15 mouse cellular contexts compared by ENCODE assay signal in the genomic region with DNA sequence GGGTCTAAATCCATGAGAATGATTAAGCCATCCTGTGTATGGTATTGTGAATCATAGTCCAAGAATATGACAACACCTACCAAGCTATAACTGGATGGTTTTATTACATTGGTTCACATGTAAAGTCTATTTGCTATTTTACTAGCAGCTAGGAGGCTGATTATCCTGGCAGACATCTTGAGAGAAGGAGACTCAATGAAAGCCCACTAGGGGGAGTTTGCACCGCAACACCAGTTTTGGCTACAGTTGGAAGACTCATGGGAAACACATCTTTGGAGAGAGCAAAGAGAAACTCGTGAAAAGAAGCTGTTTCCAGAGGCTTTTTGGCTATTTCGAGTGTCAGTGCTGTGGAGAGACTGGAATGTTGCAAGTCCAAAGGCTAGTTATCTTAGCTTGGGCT. TPM values are rescaled to one million over a fixed set of nuclear protein-coding genes. Genes with fewer than 3 reads are reported as not detected.
A peak's percentile ranks its signal among the peaks of the same experiment; 100 is the strongest.
DNase-seq lines count a peak whose midpoint lies in the region; ATAC-seq and TF ChIP-seq lines count a peak whose summit lies in the region.
"Had no signal": no experiment of that assay in that cellular context is flagged by ENCODE, and none has a peak within 500 bp of the region (broad histone marks: within the 10 kb centered on the region; RNA-seq: fewer than 3 reads in every experiment).

No protein-coding gene starts in this region.

- TF ChIP-seq CTCF in lung, embryonic 14.5 days (IDR thresholded peaks at IDR 0.05; ENCODE audit: low read depth) = peak; percentile 44; the same call in 1 of the 2 replicates
- 0 out of 2 replicates have a peak, but pooled peaks have one; percentile 15 for TF ChIP-seq CTCF in cortical plate, adult 2 months (IDR thresholded peaks at IDR 0.05; ENCODE audit: extremely low read depth, insufficient read depth, low read length)
- TF ChIP-seq CTCF in gastrocnemius, adult 2 months (IDR thresholded peaks at IDR 0.05) = no peak

- no peaks in the 10 kb centered on the region for H3K9me3 ChIP-seq in forebrain, embryonic 14.5 days (replicated peaks; ENCODE audit: control insufficient read depth, low read length)
- H3K9me3 ChIP-seq in forebrain, embryonic 10.5 days = no peaks in the 10 kb centered on the region
- H3K9me3 ChIP-seq in lung, embryonic 14.5 days (ENCODE audit: low read depth, low read length) = no peaks in the 10 kb centered on the region
- H3K9me3 ChIP-seq: heart, embryonic 13.5 days; midbrain, embryonic 12.5 days; neural tube, embryonic 12.5 days had no signal

- no peak overlapping the region for H3K4me2 ChIP-seq in forebrain, embryonic 14.5 days (ENCODE audit: low read length)
- H3K4me2 ChIP-seq in lung, embryonic 14.5 days = no peak overlapping the region
- H3K4me2 ChIP-seq: heart, embryonic 13.5 days; midbrain, embryonic 12.5 days; neural tube, embryonic 12.5 days had no signal

- ATAC-seq in forebrain, embryonic 14.5 days = no peak
- ATAC-seq in lung, embryonic 14.5 days (ENCODE audit: insufficient read depth) = no peak
- ATAC-seq: hindbrain, embryonic 16.5 days had no signal

- no peak overlapping the region for H3K27ac ChIP-seq in forebrain, embryonic 14.5 days (ENCODE audit: low read depth, low read length)
- H3K27ac ChIP-seq in forebrain, embryonic 10.5 days = no peak overlapping the region
- no peak overlapping the region for H3K27ac ChIP-seq in lung, embryonic 14.5 days (ENCODE audit: low read depth)
- no peak overlapping the region for H3K27ac ChIP-seq in cortical plate, adult 2 months (ENCODE audit: insufficient read depth, low read length)
- no peak overlapping the region for H3K27ac ChIP-seq in gastrocnemius, adult 2 months
- H3K27ac ChIP-seq: heart, embryonic 13.5 days; midbrain, embryonic 12.5 days; neural tube, embryonic 12.5 days had no signal

- no peaks in the 10 kb centered on the region for H3K36me3 ChIP-seq in forebrain, embryonic 14.5 days (ENCODE audit: control insufficient read depth, insufficient read depth, low read length)
- no peaks in the 10 kb centered on the region for H3K36me3 ChIP-seq in forebrain, embryonic 10.5 days (replicated peaks)
- H3K36me3 ChIP-seq in lung, embryonic 14.5 days (ENCODE audit: insufficient read depth) = no peaks in the 10 kb centered on the region
- H3K36me3 ChIP-seq: heart, embryonic 13.5 days; midbrain, embryonic 12.5 days; neural tube, embryonic 12.5 days had no signal

- H3K27me3 ChIP-seq in forebrain, embryonic 14.5 days (replicated peaks; ENCODE audit: control insufficient read depth, insufficient read depth, low read length) = no peaks in the 10 kb centered on the region
- H3K27me3 ChIP-seq in forebrain, embryonic 10.5 days (ENCODE audit: poor library complexity, severe bottlenecking) = no peaks in the 10 kb centered on the region
- no peaks in the 10 kb centered on the region for H3K27me3 ChIP-seq in lung, embryonic 14.5 days (ENCODE audit: insufficient read depth, low read length)
- H3K27me3 ChIP-seq: heart, embryonic 13.5 days; midbrain, embryonic 12.5 days; neural tube, embryonic 12.5 days had no signal

- no peaks in the 10 kb centered on the region for H3K4me1 ChIP-seq in forebrain, embryonic 14.5 days (ENCODE audit: control insufficient read depth, insufficient read depth, low read length)
- no peaks in the 10 kb centered on the region for H3K4me1 ChIP-seq in forebrain, embryonic 10.5 days
- H3K4me1 ChIP-seq in lung, embryonic 14.5 days (ENCODE audit: insufficient read depth) = no peaks in the 10 kb centered on the region
- H3K4me1 ChIP-seq in cortical plate, adult 2 months (ENCODE audit: control insufficient read depth, insufficient read depth, low read length) = peaks cover 5% of the 10 kb centered on the region
- H3K4me1 ChIP-seq: heart, embryonic 13.5 days; midbrain, embryonic 12.5 days; neural tube, embryonic 12.5 days had no signal

- intact Hi-C loops in gastrocnemius, adult 2 months (cut with DNase I) = no loop called here

- WGBS in forebrain, embryonic 14.5 days = 49% methylated on average over 3 of the region's 3 CpGs
- WGBS in forebrain, embryonic 10.5 days = 47% methylated on average over 3 of the region's 3 CpGs
- 48% methylated on average over 3 of the region's 3 CpGs for WGBS in lung, embryonic 14.5 days

- peak; percentile 53 for DNase-seq in forebrain, embryonic 14.5 days (ENCODE audit: low spot score)
- no peak for DNase-seq in forebrain, embryonic 10.5 days (ENCODE audit: extremely low spot score, low spot score)
- DNase-seq in lung, embryonic 14.5 days = peak; percentile 56
- no peak for DNase-seq in lung, postnatal 4 days
- DNase-seq in mesoderm, embryonic 11.5 days (ENCODE audit: low read depth, low spot score) = peak; percentile 13
- no peak for DNase-seq in gastrocnemius, adult 2 months
- no peak for DNase-seq in right cerebral cortex, postnatal 4 days
- DNase-seq: adrenal gland, postnatal 10 days; cerebellum, adult 2 months had no signal

- TF ChIP-seq POLR2A in cortical plate, adult 2 months (IDR thresholded peaks at IDR 0.05; ENCODE audit: extremely low read depth, insufficient read depth, low read length) = no peak

- H3K9ac ChIP-seq in forebrain, embryonic 14.5 days (ENCODE audit: low read length) = no peak overlapping the region
- no peak overlapping the region for H3K9ac ChIP-seq in lung, embryonic 14.5 days
- H3K9ac ChIP-seq: heart, embryonic 13.5 days; midbrain, embryonic 12.5 days; neural tube, embryonic 12.5 days had no signal

- H3K4me3 ChIP-seq in forebrain, embryonic 14.5 days (ENCODE audit: low read depth, low read length) = no peak overlapping the region
- no peak overlapping the region for H3K4me3 ChIP-seq in forebrain, embryonic 10.5 days
- H3K4me3 ChIP-seq in lung, embryonic 14.5 days (ENCODE audit: low read depth, low read length) = no peak overlapping the region
- H3K4me3 ChIP-seq in cortical plate, adult 2 months (ENCODE audit: insufficient read depth, low read length) = no peak overlapping the region
- no peak overlapping the region for H3K4me3 ChIP-seq in gastrocnemius, adult 2 months
- H3K4me3 ChIP-seq: heart, embryonic 13.5 days; midbrain, embryonic 12.5 days; neural tube, embryonic 12.5 days had no signal

RNA-seq across cellular contexts. Expression of a gene that starts 55.5 kb away (rescaled TPM):
- 0.99 and 2.0 TPM in 2 replicates for polyA plus RNA-seq in forebrain, embryonic 14.5 days (2014; fragmentation: Nextera tagmentation; extraction: Ambion mirVana)
- polyA plus RNA-seq in forebrain, embryonic 10.5 days (2016; fragmentation: Nextera tagmentation; extraction: Ambion mirVana) = not detected in 2 replicates
- polyA plus RNA-seq in lung, embryonic 14.5 days (2014; fragmentation: Nextera tagmentation; extraction: Ambion mirVana) = 0.13 and 7.0 TPM in 2 replicates
- polyA plus RNA-seq in cortical plate, adult 2 months (2012; rRNA removed) = 0.38 and 0.50 TPM in 2 replicates
- under 1 TPM; 0.50 to 0.54 TPM for total RNA-seq in gastrocnemius, adult 2 months (2021)
- total RNA-seq: left cerebral cortex, postnatal 14 days had no signal
- polyA plus RNA-seq: midbrain, embryonic 12.5 days had no signal

Comparison
In these comparisons a context has a peak if more than half of its experiments do, and no peak if none do; other contexts are left out.
1. DNase-seq: peak in forebrain, embryonic 14.5 days (single experiment), lung, embryonic 14.5 days (single experiment) and mesoderm, embryonic 11.5 days (single experiment); none in forebrain, embryonic 10.5 days (single experiment), lung, postnatal 4 days (0 of 2), gastrocnemius, adult 2 months (single experiment) and right cerebral cortex, postnatal 4 days (single experiment).